Mouse (Mus musculus): ENCODE measurements at regions not wholly inside any gene's neighbourhood (a gene's known extent, or its start where the extent isn't known, plus 50 kb on each side); places are given as distances from the start of the nearest gene placed in this dataset.
A peak's percentile ranks its signal among the peaks of the same experiment; 100 is the strongest.

DNA sequence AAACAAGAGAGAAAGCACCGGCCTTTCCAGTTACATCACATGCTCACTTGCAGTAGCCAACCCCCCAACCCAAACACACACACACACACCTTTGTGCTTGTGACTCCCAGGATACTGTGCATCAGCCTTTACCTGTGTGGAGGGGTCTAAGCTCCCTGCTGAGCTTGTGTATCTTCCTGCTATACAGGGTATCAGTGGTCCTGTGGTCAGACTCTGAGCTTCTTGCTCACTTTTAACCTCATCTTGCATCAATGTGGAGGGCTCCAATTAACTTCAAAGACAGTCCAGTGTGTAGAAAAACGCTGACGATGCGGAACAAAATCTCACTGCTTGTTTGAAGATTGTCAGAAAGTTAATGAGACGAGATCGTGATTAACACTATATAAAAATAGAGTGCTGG lies 71.4 kb upstream of the Gypa start:
- DNase-seq = no peak

DNA sequence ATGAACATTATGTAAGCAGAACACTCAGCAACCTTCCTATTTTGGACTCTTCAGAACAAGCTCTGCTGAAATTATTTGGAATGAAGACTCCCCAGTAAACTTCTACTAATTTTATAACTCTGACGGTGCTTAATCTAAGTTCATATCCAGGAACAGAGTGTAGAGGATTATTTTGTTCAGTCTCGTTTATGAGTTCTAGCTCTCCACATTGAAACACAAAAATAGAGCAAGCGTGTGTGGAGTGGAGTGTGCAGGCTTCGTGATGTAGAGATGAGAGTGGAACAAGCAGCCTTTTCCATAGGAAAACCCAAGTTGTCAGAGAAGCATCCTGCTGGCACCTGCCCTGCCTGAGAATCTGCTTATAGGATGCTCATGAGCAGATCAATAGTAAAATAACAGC lies 77.5 kb upstream of the Gypa start:
- no peak for DNase-seq

GRCm38 (mm10) chr8:80399594-80400207 lies 93.9 kb upstream of the Gypa start:
- no peak for DNase-seq

DNA sequence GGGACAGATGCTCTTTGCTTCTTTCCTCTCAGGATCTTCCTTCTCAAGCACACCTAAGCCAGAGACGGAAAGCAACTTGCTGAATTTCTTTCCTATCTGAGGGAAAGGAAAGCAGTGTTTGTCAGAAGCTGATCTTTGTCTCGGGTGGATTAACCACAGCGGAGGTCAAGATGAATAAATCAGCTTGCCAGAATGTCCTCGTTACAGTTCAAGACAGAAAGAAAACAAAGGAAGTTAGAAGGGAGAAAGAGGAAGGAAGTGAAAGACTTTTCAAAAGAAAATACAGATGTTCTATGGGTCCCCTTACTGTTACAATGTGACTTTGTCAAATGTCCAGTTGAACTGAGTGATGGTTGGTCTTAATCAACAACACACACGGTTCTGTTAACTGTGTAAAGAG lies 98.6 kb upstream of the Gypa start:
- no peak for DNase-seq

- DNase-seq = peak; percentile 3 to 7
Observed at GRCm38 (mm10) chr8:80393111-80393510, 100.5 kb upstream of the Gypa start.

DNA sequence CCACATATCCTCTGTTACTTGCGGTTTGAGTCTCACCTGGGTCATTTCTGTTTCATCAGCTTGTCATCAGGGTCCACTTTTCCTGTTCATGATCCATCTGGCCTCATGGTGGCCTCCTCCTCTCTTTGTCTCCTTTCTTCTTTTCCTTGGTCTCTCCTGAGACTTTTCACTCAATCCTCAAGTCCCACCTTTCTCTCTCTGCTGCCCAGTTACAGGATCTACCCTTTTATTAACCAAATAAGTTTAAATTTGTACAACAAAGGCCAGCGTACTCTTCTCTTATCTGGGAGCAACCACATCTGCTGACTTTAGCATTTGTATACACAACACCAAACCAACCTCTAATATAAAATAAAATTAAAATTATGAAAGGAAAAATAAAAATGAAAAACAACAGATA lies 124.4 kb upstream of the Gypa start:
- DNase-seq = no peak

DNA sequence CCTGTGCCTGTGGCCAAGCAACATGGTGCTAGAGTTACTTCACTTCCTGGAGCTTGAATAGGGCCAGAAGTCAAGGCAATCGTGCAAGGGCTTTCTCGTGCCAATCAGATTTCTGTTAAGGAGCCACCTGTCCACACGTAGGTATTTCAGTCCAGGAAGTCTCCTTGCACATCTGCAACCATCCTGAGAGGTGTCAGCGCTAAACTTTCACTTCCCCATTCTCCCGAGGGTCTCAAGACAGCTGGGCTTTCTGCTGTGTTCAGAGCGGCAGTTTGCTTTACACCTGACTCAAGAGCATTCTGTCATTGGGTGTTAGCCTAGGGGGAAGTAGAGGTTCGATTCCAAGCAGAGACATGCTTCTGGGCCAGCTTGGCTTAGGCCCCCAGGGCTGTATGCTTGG lies 129.5 kb upstream of the Gypa start:
- no peak for DNase-seq

DNA sequence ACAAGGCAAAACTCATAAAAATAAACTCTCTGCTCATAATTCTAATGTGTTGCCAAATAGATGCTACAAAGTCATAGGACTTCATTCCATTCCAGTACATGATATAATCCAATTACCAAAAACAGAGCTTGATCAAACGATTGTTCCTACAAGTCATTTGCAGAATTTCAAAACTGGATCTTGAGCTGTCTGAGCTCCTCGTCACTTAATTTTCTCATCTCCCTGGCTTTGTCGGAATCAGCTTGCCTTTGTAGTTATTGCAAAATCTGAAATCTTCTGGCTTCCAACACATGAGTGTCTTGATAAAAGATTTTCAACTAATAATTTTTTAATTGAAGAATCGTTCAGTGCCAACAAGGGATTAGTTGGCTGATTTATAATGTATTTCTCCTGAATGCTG lies 150.3 kb upstream of the Gypa start:
- no peak for DNase-seq

DNA sequence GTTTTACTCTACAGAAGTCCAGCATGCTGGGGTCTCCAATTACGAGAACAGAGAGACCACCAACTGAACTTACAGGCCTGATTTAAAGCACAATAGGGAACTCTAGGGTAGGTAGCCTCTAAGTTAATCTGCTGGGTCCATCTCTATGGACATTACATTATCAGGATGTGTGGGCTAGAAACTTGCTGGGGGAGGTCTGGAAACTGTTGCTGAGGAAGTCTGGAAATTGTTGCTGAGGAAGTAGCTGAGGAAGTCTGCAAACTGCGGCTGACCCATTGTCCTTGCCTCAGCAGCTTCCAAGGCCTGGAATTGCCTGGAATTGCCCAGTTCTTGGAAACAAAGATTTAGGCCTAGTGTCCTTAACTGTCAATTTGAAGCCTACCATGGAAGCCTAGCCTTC lies 155.7 kb upstream of the Gypa start:
- DNase-seq = no peak

GRCm38 (mm10) chr8:80328676-80329075 lies 164.9 kb upstream of the Gypa start:
- no peak for DNase-seq

DNA sequence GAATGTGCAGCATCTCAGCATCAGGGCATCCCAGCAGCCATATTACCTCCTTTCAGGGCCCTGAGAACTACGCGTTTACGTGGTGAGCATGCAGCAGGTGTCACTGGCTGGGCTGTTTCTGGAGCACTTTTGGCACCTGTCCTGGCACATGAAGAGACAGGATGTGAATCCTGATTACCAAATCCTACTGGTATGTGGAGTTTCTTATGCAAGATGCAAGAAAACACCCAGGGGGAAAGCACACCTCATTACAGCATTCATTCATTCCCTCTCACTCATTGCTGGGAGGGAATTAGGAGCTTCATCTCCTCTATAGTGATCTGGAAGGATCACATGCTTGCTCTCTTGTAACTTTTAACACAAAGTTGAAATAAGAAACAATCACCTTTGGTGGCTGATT lies 167.7 kb upstream of the Gypa start:
- DNase-seq = no peak

DNA sequence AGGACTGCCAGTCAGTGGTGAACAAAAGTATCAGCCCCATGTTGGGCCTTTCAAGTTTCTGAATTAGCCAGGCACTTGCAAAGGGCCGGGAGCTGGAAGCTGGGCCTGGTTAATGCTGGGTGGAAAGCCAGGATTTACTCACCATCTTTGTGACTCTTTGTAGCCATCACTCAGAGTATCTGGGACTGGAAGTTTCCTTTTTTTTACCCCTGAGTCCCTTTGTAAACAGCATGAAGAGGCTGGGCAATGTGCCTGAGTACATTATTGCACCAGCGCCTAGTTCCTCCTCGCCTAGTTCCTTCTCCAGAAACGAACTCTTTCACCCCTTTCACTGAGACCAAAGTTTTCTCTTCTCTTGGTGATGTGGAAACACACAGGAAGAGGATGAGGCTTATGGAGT lies 168.4 kb upstream of the Gypa start:
- no peak for DNase-seq

DNA sequence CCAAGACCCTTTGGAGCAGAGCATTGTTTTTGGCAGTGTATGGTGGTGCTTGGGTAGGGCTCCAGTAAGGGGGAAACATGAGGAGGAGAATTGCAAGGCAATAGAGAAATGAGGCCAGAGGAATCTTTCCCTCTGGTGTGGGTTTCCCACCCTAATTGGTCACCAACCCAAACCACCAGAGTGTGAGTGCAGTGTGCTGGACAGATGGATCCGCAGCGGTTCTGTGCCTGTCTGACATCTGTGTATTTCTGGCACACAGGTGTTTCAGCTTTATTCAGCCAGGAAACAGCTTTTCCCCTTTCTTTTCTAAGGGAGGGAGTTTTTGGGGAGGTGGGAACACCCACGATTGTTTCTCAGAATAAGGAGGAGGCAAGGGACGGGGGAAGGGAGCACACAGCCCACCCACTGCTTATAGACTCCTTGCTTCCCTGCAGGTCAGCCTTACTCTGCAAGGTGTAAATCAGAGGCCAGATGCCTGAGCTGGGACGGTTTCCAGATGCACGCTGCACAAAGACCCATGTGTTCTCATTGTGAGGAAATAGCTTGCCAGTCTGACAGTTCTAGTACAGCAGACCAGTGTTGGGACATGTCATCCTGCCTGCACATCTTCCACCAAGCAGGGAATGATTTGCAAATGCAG lies 175.2 kb upstream of the Gypa start:
- no peak for DNase-seq

GRCm38 (mm10) chr8:80315371-80315770 lies 178.2 kb upstream of the Gypa start:
- DNase-seq = no peak

- no peak for DNase-seq
Observed at GRCm38 (mm10) chr8:80314826-80315225, 178.8 kb upstream of the Gypa start.

GRCm38 (mm10) chr8:80313883-80314635 lies 179.5 kb upstream of the Gypa start:
- DNase-seq = no peak

- no peak for DNase-seq
Observed at GRCm38 (mm10) chr8:80307761-80308160, 185.8 kb upstream of the Gypa start.

GRCm38 (mm10) chr8:80298596-80298995 lies 195.0 kb upstream of the Gypa start:
- no peak for DNase-seq

- DNase-seq = no peak
Observed at GRCm38 (mm10) chr8:80290311-80290710, 203.3 kb upstream of the Gypa start.

DNA sequence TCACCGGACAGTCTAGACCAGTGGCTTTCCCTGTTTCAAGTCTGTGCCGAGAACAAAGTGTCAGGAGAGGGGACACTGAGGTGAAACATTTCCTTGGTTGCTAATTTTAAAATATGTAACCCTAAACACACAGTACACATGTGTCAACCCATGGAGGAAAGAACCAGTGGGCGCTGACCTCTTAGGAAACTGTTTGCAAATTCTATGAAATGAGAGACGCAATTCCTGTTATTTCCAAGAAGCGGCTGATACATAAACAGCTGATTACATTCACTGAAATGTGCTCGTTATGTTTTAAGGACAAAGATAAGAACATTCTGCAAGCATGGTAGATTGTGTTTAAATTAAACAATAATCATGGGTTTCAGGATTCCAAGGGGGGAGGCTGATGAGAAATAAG lies 204.3 kb upstream of the Gypa start:
- DNase-seq = no peak

GRCm38 (mm10) chr8:80268910-80269460 lies 211.2 kb upstream of the Hhip start:
- DNase-seq = no peak

DNA sequence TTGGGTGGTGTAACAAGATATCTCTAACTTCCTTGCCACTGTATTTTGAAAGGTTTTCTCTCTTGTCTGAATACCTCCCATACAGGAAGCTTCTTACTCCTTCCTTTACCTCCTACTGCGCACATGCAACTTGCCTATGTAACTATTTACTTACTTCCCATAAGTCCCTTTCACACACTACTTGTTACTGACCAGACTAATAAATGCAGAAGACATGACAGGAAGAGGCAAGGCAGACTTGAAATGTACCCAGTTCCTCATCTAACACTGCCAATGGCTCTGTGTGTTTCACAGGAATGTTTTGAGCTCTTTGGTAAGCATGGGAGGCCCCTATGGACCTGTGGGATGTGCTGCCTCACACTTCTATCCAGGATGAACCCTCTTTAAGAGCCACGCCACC lies 207.1 kb upstream of the Hhip start:
- DNase-seq = no peak

- no peak for DNase-seq
Observed at GRCm38 (mm10) chr8:80263468-80263945, 205.7 kb upstream of the Hhip start.

- no peak for DNase-seq
Observed at GRCm38 (mm10) chr8:80262911-80263310, 205.1 kb upstream of the Hhip start.

All from thymus, adult 18-20 months (tissue).